Mouse (Mus musculus): ENCODE measurements around the gene Thbs3.

Thbs3 gene

DNA sequence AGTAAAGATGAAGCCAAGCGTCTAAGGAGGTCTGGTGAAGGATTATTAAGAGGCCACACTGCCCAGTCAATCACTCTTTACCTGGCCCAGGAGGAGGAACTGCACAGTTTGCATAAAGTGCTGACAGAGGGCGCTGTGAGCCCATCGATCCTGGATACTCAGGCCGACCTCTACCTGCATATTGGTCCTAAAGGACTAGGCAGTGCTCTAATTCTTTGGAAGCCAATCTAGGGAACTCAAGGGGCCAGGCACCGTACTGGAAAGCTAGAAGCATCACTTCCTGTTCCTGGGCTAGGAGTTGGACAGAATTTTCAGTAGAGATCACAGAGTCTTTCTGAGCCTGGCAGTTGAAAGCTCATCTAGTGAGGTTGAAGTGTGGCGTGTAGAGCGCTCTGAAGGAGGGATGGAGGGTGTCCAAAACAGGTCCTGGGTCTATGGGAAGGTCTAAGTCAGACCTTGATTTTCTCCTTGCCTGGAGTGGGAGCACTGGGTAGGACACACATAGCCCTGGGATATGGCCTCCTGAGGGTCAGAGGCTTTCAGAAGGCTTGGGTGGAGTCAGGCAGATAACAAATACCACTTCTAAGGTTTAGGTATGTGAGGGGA lies 35.6 kb downstream of the Thbs3 start:
- DNase-seq (ENCODE audit: low spot score in 2 of 2): peak in 1 of 2 experiments; percentile 62

- peak; percentile 38 to 49 for DNase-seq (ENCODE audit: low spot score in 2 of 2)
These were observed 36.5 kb downstream of the Thbs3 start for GRCm38 (mm10) chr3:89251365-89251895.

DNA sequence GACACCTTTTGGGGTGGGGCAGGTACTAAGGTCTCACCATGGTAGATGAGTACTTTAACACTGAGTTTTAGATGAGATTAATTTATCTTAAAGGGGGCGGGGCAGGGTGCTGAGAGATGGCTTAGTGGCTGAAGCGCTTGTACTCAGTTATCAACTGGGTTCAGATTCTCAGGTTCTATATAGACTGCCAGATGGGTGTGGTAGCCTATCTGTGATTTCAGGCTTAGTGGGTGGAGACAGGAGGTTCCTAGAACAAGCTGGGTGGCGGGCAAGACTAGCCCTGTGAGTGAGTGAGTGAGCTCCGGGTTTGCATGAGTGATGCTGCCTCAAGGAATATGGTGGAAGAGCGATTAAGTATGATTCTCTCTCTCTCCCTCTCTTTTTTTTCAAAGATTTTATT lies 40.0 kb downstream of the Thbs3 start:
- no peak for DNase-seq (ENCODE audit: low spot score in 2 of 2)

GRCm38 (mm10) chr3:89256177-89256576 lies 41.2 kb downstream of the Thbs3 start:
- no peak for DNase-seq (ENCODE audit: low spot score in 2 of 2)

DNA sequence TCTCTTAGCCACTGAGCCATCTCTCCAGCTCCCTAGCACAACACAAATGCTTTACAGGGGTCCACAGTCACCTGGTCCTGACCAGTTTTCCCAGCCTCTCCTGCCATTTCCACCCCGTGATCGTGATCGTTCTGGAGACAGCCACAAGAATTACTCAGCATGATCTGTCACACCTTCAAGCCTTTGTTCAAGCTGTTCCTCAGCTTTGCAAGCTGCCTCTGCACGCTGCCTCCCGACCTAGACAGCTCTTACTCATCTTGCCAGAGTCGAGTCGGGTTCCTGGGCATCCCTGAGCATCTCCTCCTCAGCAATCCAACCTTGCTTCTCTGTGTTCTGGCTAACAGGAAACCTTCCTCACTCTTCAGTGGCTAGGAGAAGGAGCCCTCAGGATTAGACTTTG lies 44.1 kb downstream of the Thbs3 start, which contains the start of gene Dpm3:
Gene Dpm3, plus strand, starts transcription at position 283 of the 400 bp plus-strand sequence.
- no peak for DNase-seq (ENCODE audit: low spot score in 2 of 2)

GRCm38 (mm10) chr3:89260211-89260610 lies 45.2 kb downstream of the Thbs3 start:
- no peak for DNase-seq (ENCODE audit: low spot score in 2 of 2)

DNA sequence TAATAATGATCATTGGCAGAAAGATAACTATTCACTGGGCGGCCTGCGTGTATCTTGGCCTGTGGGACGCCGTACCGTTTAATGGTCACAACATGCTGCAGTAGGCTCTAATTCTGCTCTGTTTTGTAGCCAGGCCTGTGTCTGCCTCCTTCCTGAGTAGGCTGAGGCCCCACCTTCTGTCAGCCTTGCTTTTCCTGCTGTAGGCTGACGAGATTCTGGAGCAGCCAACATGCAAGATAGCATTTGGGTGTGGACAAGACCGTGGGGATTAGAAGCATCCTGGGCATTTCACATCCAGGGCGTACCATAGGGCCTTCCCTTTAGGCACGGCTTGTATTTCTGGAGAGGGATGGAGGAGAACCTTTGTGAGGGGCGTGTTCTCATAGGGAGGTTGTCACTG lies 47.4 kb downstream of the Thbs3 start:
- DNase-seq (ENCODE audit: low spot score in 2 of 2): no peak

GRCm38 (mm10) chr3:89266439-89266893 lies 51.5 kb downstream of the Thbs3 start:
- DNase-seq (ENCODE audit: low spot score in 2 of 2): peak; percentile 90 to 92

GRCm38 (mm10) chr3:89268916-89269315 lies 53.9 kb downstream of the Thbs3 start:
- DNase-seq (ENCODE audit: low spot score in 2 of 2): no peak

GRCm38 (mm10) chr3:89270051-89270755 lies 55.2 kb downstream of the Thbs3 start, which contains the start of gene Slc50a1:
Gene Slc50a1, minus strand, starts transcription at chr3:89270570.
- DNase-seq (ENCODE audit: low spot score in 2 of 2): peak; percentile 88 to 91

- peak; percentile 60 to 62 for DNase-seq (ENCODE audit: low spot score in 2 of 2)
These were observed 55.9 kb downstream of the Thbs3 start for GRCm38 (mm10) chr3:89270891-89271290.

GRCm38 (mm10) chr3:89271760-89272159 lies 56.8 kb downstream of the Thbs3 start:
- no peak for DNase-seq (ENCODE audit: low spot score in 2 of 2)

- DNase-seq (ENCODE audit: low spot score in 2 of 2): no peak
These were observed 61.1 kb downstream of the Thbs3 start for GRCm38 (mm10) chr3:89276061-89276460.
